Mouse (Mus musculus): ENCODE data around the gene Runx2. TPM values are rescaled to one million over a fixed set of nuclear protein-coding genes. Genes with fewer than 3 reads are reported as not detected.

The Runx2 gene
- polyA plus RNA-seq, 1 experiment from 2014 or later = 2.2 TPM

GRCm38 (mm10) chr17:44460156-44460555 is 354.4 kb downstream of the Runx2 start:
- 91% methylated on average over 6 of the region's 6 CpGs for WGBS
- H3K9ac ChIP-seq (ENCODE audit: low read length) = no peak overlapping the region
- no peaks in the 10 kb centered on the region for H3K36me3 ChIP-seq (ENCODE audit: control insufficient read depth, insufficient read depth, low read length)
- no peak overlapping the region for H3K4me2 ChIP-seq (ENCODE audit: low read depth, low read length, severe bottlenecking)
- no peaks in the 10 kb centered on the region for H3K4me1 ChIP-seq (replicated peaks; ENCODE audit: control insufficient read depth, insufficient read depth, low read length)
- H3K27me3 ChIP-seq (ENCODE audit: control insufficient read depth, insufficient read depth, low read length) = no peaks in the 10 kb centered on the region
- no peaks in the 10 kb centered on the region for H3K9me3 ChIP-seq (ENCODE audit: control insufficient read depth, low read length)
- ATAC-seq (replicated peaks; ENCODE audit: low FRiP score) (no peak), DNase-seq (ENCODE audit: low spot score) (no peak)
- no peak overlapping the region for H3K4me3 ChIP-seq (ENCODE audit: low read depth, low read length)
- H3K27ac ChIP-seq (ENCODE audit: low read depth, low read length) = no peak overlapping the region

GRCm38 (mm10) chr17:44459029-44459428 is 355.6 kb downstream of the Runx2 start:
- DNase-seq (ENCODE audit: low spot score) (no peak), ATAC-seq (replicated peaks; ENCODE audit: low FRiP score) (no peak)
- H3K36me3 ChIP-seq (ENCODE audit: control insufficient read depth, insufficient read depth, low read length) = no peaks in the 10 kb centered on the region
- no peak overlapping the region for H3K4me2 ChIP-seq (ENCODE audit: low read depth, low read length, severe bottlenecking)
- H3K4me1 ChIP-seq (replicated peaks; ENCODE audit: control insufficient read depth, insufficient read depth, low read length) = no peaks in the 10 kb centered on the region
- H3K4me3 ChIP-seq (ENCODE audit: low read depth, low read length) = no peak overlapping the region
- 93% methylated on average over 4 of the region's 4 CpGs for WGBS
- H3K9me3 ChIP-seq (ENCODE audit: control insufficient read depth, low read length) = no peaks in the 10 kb centered on the region
- H3K9ac ChIP-seq (ENCODE audit: low read length) = no peak overlapping the region
- no peaks in the 10 kb centered on the region for H3K27me3 ChIP-seq (ENCODE audit: control insufficient read depth, insufficient read depth, low read length)
- no peak overlapping the region for H3K27ac ChIP-seq (ENCODE audit: low read depth, low read length)

- ATAC-seq (replicated peaks; ENCODE audit: low FRiP score) (no peak), DNase-seq (ENCODE audit: low spot score) (no peak)
- 84% methylated on average over 3 of the region's 3 CpGs for WGBS
- Histone ChIP-seq H3K9ac (ENCODE audit: low read length) (no peak overlapping the region), H3K27me3 (ENCODE audit: control insufficient read depth, insufficient read depth, low read length) (no peaks in the 10 kb centered on the region), H3K4me1 (replicated peaks; ENCODE audit: control insufficient read depth, insufficient read depth, low read length) (no peaks in the 10 kb centered on the region), H3K27ac (ENCODE audit: low read depth, low read length) (no peak overlapping the region), H3K4me2 (ENCODE audit: low read depth, low read length, severe bottlenecking) (no peak overlapping the region), H3K9me3 (ENCODE audit: control insufficient read depth, low read length) (no peaks in the 10 kb centered on the region), H3K36me3 (ENCODE audit: control insufficient read depth, insufficient read depth, low read length) (no peaks in the 10 kb centered on the region), H3K4me3 (ENCODE audit: low read depth, low read length) (no peak overlapping the region)
Measured at GRCm38 (mm10) chr17:44456696-44457095, 357.9 kb downstream of the Runx2 start.

- WGBS = 42% methylated on average over 12 of the region's 12 CpGs
Measured at GRCm38 (mm10) chr17:44455681-44456600, 358.7 kb downstream of the Runx2 start.

GRCm38 (mm10) chr17:44449915-44450471 is 364.6 kb downstream of the Runx2 start:
- no peak overlapping the region for H3K9ac ChIP-seq (ENCODE audit: low read length)
- no peaks in the 10 kb centered on the region for H3K9me3 ChIP-seq (ENCODE audit: control insufficient read depth, low read length)
- no peaks in the 10 kb centered on the region for H3K4me1 ChIP-seq (replicated peaks; ENCODE audit: control insufficient read depth, insufficient read depth, low read length)
- 87% methylated on average over 9 of the region's 9 CpGs for WGBS
- no peak overlapping the region for H3K27ac ChIP-seq (ENCODE audit: low read depth, low read length)
- no peak for ATAC-seq (replicated peaks; ENCODE audit: low FRiP score)
- no peak overlapping the region for H3K4me3 ChIP-seq (ENCODE audit: low read depth, low read length)
- no peaks in the 10 kb centered on the region for H3K27me3 ChIP-seq (ENCODE audit: control insufficient read depth, insufficient read depth, low read length)
- DNase-seq (ENCODE audit: low spot score) = no peak
- H3K4me2 ChIP-seq (ENCODE audit: low read depth, low read length, severe bottlenecking) = no peak overlapping the region
- H3K36me3 ChIP-seq (ENCODE audit: control insufficient read depth, insufficient read depth, low read length) = no peaks in the 10 kb centered on the region

More at GRCm38 (mm10) chr17:44455681-44456600, 358.7 kb downstream of the Runx2 start:
- ATAC-seq (replicated peaks; ENCODE audit: low FRiP score) (0 out of 2 replicates have a peak, but pooled peaks have one; percentile 55), DNase-seq (ENCODE audit: low spot score) (peak; percentile 79)
- H3K4me1 ChIP-seq (replicated peaks; ENCODE audit: control insufficient read depth, insufficient read depth, low read length) = no peaks in the 10 kb centered on the region
- no peak overlapping the region for H3K4me3 ChIP-seq (ENCODE audit: low read depth, low read length)
- no peaks in the 10 kb centered on the region for H3K27me3 ChIP-seq (ENCODE audit: control insufficient read depth, insufficient read depth, low read length)
- no peaks in the 10 kb centered on the region for H3K9me3 ChIP-seq (ENCODE audit: control insufficient read depth, low read length)
- H3K4me2 ChIP-seq (ENCODE audit: low read depth, low read length, severe bottlenecking) = no peak overlapping the region
- no peaks in the 10 kb centered on the region for H3K36me3 ChIP-seq (ENCODE audit: control insufficient read depth, insufficient read depth, low read length)
- H3K9ac ChIP-seq (ENCODE audit: low read length) = no peak overlapping the region
- H3K27ac ChIP-seq (ENCODE audit: low read depth, low read length) = no peak overlapping the region

Other genes with a start within 250 kb of the Runx2 start
- gene Supt3, start 37.6 kb downstream of the Runx2 start, polyA plus RNA-seq (2014; fragmentation: Nextera tagmentation; extraction: Ambion mirVana) = 21.9 and 24.9 TPM in 2 replicates